Mouse (Mus musculus) heart, embryonic 10.5 days (tissue): ENCODE data around the gene Kcnk3. TPM values are rescaled to one million over a fixed set of nuclear protein-coding genes. Genes with fewer than 3 reads are reported as not detected.

Experiments used
- DNase-seq: peaks from one replicate; pipeline ENCODE4 v3.0.0-alpha.2; 2017; ENCODE audit warnings: low spot score
- H3K27ac ChIP-seq: fragments of 300-500 bp; sonication (generic); 2 replicates; pipeline ENCODE4 v1.5.1; 2016; ENCODE audit warnings: mild to moderate bottlenecking
- H3K27me3 ChIP-seq: fragments of 300-500 bp; sonication (generic); 2 replicates; pipeline ENCODE4 v1.6.1; 2016; ENCODE audit warnings: mild to moderate bottlenecking; ENCODE audit not compliant: poor library complexity, insufficient read depth, severe bottlenecking
- H3K36me3 ChIP-seq: fragments of 300-500 bp; sonication (generic); 2 replicates; pipeline ENCODE4 v1.6.1; 2016; ENCODE audit warnings: mild to moderate bottlenecking, moderate library complexity
- H3K4me1 ChIP-seq: fragments of 300-500 bp; sonication (generic); 2 replicates; pipeline ENCODE4 v1.6.1; 2016; ENCODE audit warnings: mild to moderate bottlenecking
- H3K4me3 ChIP-seq: fragments of 300-500 bp; sonication (generic); 2 replicates; pipeline ENCODE4 v1.5.1; 2016; ENCODE audit warnings: mild to moderate bottlenecking, moderate library complexity
- H3K9me3 ChIP-seq: fragments of 300-500 bp; sonication (generic); 2 replicates; pipeline ENCODE4 v1.6.1; 2016; ENCODE audit warnings: mild to moderate bottlenecking, moderate library complexity
- WGBS: fragments of 180-500 bp; shearing (Covaris S2); methylation state at CpG from one replicate; pipeline ENCODE4 v1.1.7; 2016; 5-methylcytosine and 5-hydroxymethylcytosine counted together
- polyA plus RNA-seq: library from polyadenylated mRNA; unstranded; fragments of >200 nt; fragmentation: Nextera tagmentation; extraction: Ambion mirVana; gene quantifications from 2 replicates; pipeline ENCODE4 v1.2.1, GENCODE M21; 2016

The Kcnk3 gene
- polyA plus RNA-seq, 1 experiment from 2014 or later: 17.0 TPM

- WGBS: 73% methylated on average over 8 of the region's 8 CpGs
- no peak overlapping the region for H3K4me3 ChIP-seq
- H3K9me3 ChIP-seq: no peaks in the 10 kb centered on the region
- H3K36me3 ChIP-seq: no peaks in the 10 kb centered on the region
- H3K4me1 ChIP-seq: peaks cover 64% of the 10 kb centered on the region
- DNase-seq: no peak
- H3K27ac ChIP-seq: peak overlapping the region; percentile 47; the same call in 1 of the 2 replicates
- H3K27me3 ChIP-seq: no peaks in the 10 kb centered on the region
These were observed 13.6 kb upstream of the Kcnk3 start for GRCm38 (mm10) chr5:30574367-30574766.

- H3K4me1 ChIP-seq: peaks cover 59% of the 10 kb centered on the region
- no peak overlapping the region for H3K4me3 ChIP-seq
- no peaks in the 10 kb centered on the region for H3K27me3 ChIP-seq
- H3K36me3 ChIP-seq: no peaks in the 10 kb centered on the region
- no peak for DNase-seq
- H3K9me3 ChIP-seq: no peaks in the 10 kb centered on the region
- 75% methylated on average over 7 of the region's 7 CpGs for WGBS
- H3K27ac ChIP-seq: peak overlapping the region; percentile 87
These were observed 11.7 kb upstream of the Kcnk3 start for GRCm38 (mm10) chr5:30576233-30576632.

GRCm38 (mm10) chr5:30577251-30577650 lies 10.7 kb upstream of the Kcnk3 start:
- H3K27ac ChIP-seq: peak overlapping the region; percentile 87
- no peaks in the 10 kb centered on the region for H3K36me3 ChIP-seq
- no peaks in the 10 kb centered on the region for H3K9me3 ChIP-seq
- WGBS: 44% methylated on average over 9 of the region's 9 CpGs
- H3K4me3 ChIP-seq: no peak overlapping the region
- H3K4me1 ChIP-seq: peaks cover 58% of the 10 kb centered on the region
- no peaks in the 10 kb centered on the region for H3K27me3 ChIP-seq
- DNase-seq: no peak

- no peaks in the 10 kb centered on the region for H3K9me3 ChIP-seq
- 77% methylated on average over 12 of the region's 12 CpGs for WGBS
- H3K4me3 ChIP-seq: no peak overlapping the region
- no peaks in the 10 kb centered on the region for H3K36me3 ChIP-seq
- H3K4me1 ChIP-seq: peaks cover 55% of the 10 kb centered on the region
- H3K27ac ChIP-seq: peak overlapping the region; percentile 87
- no peak for DNase-seq
- no peaks in the 10 kb centered on the region for H3K27me3 ChIP-seq
These were observed 10.2 kb upstream of the Kcnk3 start for GRCm38 (mm10) chr5:30577654-30578310.

- peak overlapping the region; percentile 87 for H3K27ac ChIP-seq
- WGBS: 40% methylated on average over 6 of the region's 6 CpGs
- H3K4me1 ChIP-seq: peaks cover 54% of the 10 kb centered on the region
- H3K9me3 ChIP-seq: no peaks in the 10 kb centered on the region
- no peaks in the 10 kb centered on the region for H3K36me3 ChIP-seq
- no peak for DNase-seq
- H3K4me3 ChIP-seq: no peak overlapping the region
- H3K27me3 ChIP-seq: no peaks in the 10 kb centered on the region
These were observed 9.4 kb upstream of the Kcnk3 start for GRCm38 (mm10) chr5:30578445-30579080.

- DNase-seq: no peak
- H3K27ac ChIP-seq: no peak overlapping the region
- H3K4me1 ChIP-seq: peaks cover 54% of the 10 kb centered on the region
- WGBS: 65% methylated on average over 6 of the region's 6 CpGs
- H3K27me3 ChIP-seq: 0 out of 2 replicates have a peak, but pooled peaks cover 4% of the 10 kb centered on the region
- H3K36me3 ChIP-seq: no peaks in the 10 kb centered on the region
- no peak overlapping the region for H3K4me3 ChIP-seq
- no peaks in the 10 kb centered on the region for H3K9me3 ChIP-seq
These were observed 7.2 kb upstream of the Kcnk3 start for GRCm38 (mm10) chr5:30580725-30581124.

GRCm38 (mm10) chr5:30582017-30582416 lies 6.0 kb upstream of the Kcnk3 start:
- WGBS: 55% methylated on average over 5 of the region's 5 CpGs
- Histone ChIP-seq H3K36me3 (no peaks in the 10 kb centered on the region), H3K4me1 (peaks cover 49% of the 10 kb centered on the region), H3K27ac (peak overlapping the region; percentile 22; the same call in 1 of the 2 replicates), H3K9me3 (no peaks in the 10 kb centered on the region), H3K27me3 (peaks cover 14% of the 10 kb centered on the region; the same call in 1 of the 2 replicates), H3K4me3 (no peak overlapping the region)
- no peak for DNase-seq

GRCm38 (mm10) chr5:30586616-30587015 lies 1.4 kb upstream of the Kcnk3 start:
- H3K4me1 ChIP-seq: peaks cover 62% of the 10 kb centered on the region
- no peaks in the 10 kb centered on the region for H3K36me3 ChIP-seq
- peak overlapping the region; percentile 80; the same call in 1 of the 2 replicates for H3K27ac ChIP-seq
- WGBS: 53% methylated on average over 3 of the region's 3 CpGs
- no peaks in the 10 kb centered on the region for H3K9me3 ChIP-seq
- no peak overlapping the region for H3K4me3 ChIP-seq
- no peak for DNase-seq
- peaks cover 51% of the 10 kb centered on the region for H3K27me3 ChIP-seq

- Histone ChIP-seq H3K27ac (peak overlapping the region; percentile 80; the same call in 1 of the 2 replicates), H3K27me3 (peaks cover 51% of the 10 kb centered on the region), H3K36me3 (no peaks in the 10 kb centered on the region), H3K4me1 (peaks cover 62% of the 10 kb centered on the region), H3K9me3 (no peaks in the 10 kb centered on the region), H3K4me3 (no peak overlapping the region)
- WGBS: 15% methylated on average over 2 of the region's 2 CpGs
- DNase-seq: no peak
These were observed 869 bp upstream of the Kcnk3 start for GRCm38 (mm10) chr5:30587101-30587500.

- Histone ChIP-seq H3K27me3 (peaks cover 51% of the 10 kb centered on the region), H3K27ac (peak overlapping the region; percentile 80), H3K36me3 (no peaks in the 10 kb centered on the region), H3K4me3 (peak overlapping the region; percentile 66), H3K4me1 (peaks cover 70% of the 10 kb centered on the region), H3K9me3 (no peaks in the 10 kb centered on the region)
- under 1% methylated on average over 70 of the region's 70 CpGs for WGBS
- DNase-seq: no peak
These were observed 465 bp downstream of the Kcnk3 start for GRCm38 (mm10) chr5:30588301-30588968.

- DNase-seq: no peak
- Histone ChIP-seq H3K9me3 (no peaks in the 10 kb centered on the region), H3K4me3 (peak overlapping the region; percentile 66), H3K4me1 (peaks cover 76% of the 10 kb centered on the region), H3K27ac (peak overlapping the region; percentile 80), H3K36me3 (no peaks in the 10 kb centered on the region), H3K27me3 (peaks cover 51% of the 10 kb centered on the region)
- 43% methylated on average over 4 of the region's 4 CpGs for WGBS
These were observed 1.1 kb downstream of the Kcnk3 start for GRCm38 (mm10) chr5:30589069-30589468.

- no peaks in the 10 kb centered on the region for H3K36me3 ChIP-seq
- H3K4me3 ChIP-seq: peak overlapping the region; percentile 66
- no peaks in the 10 kb centered on the region for H3K9me3 ChIP-seq
- DNase-seq: no peak
- 0 out of 2 replicates have a peak overlapping the region, but pooled peaks have one; percentile 80 for H3K27ac ChIP-seq
- peaks cover 81% of the 10 kb centered on the region for H3K4me1 ChIP-seq
- peaks cover 50% of the 10 kb centered on the region for H3K27me3 ChIP-seq
- 74% methylated on average over 3 of the region's 3 CpGs for WGBS
These were observed 1.6 kb downstream of the Kcnk3 start for GRCm38 (mm10) chr5:30589546-30589945.

- 73% methylated on average over 5 of the region's 5 CpGs for WGBS
- H3K27ac ChIP-seq: no peak overlapping the region
- H3K36me3 ChIP-seq: no peaks in the 10 kb centered on the region
- peaks cover 47% of the 10 kb centered on the region for H3K27me3 ChIP-seq
- no peak for DNase-seq
- peak overlapping the region; percentile 66; the same call in 1 of the 2 replicates for H3K4me3 ChIP-seq
- no peaks in the 10 kb centered on the region for H3K9me3 ChIP-seq
- H3K4me1 ChIP-seq: peaks cover 88% of the 10 kb centered on the region
These were observed 2.3 kb downstream of the Kcnk3 start for GRCm38 (mm10) chr5:30590231-30590630.
